Mouse (Mus musculus) lung, embryonic 16.5 days (tissue): ENCODE measurements around the gene Fam120b. TPM values are rescaled to one million over a fixed set of nuclear protein-coding genes. Genes with fewer than 3 reads are reported as not detected.

Experiments used
- ATAC-seq: fragments of 200-750 bp; cut with Nextera tagmentation; 2 replicates; pipeline ENCODE4 v1.8.0; 2017; ENCODE audit warnings: low read depth, mild to moderate bottlenecking, moderate library complexity
- H3K27ac ChIP-seq: fragments of 300-500 bp; sonication (generic); 2 replicates; pipeline ENCODE4 v1.5.1; 2014; ENCODE audit warnings: mild to moderate bottlenecking, control low read depth, low read length
- H3K27me3 ChIP-seq: fragments of 300-500 bp; sonication (generic); 2 replicates; pipeline ENCODE4 v1.6.1; 2014; ENCODE audit warnings: low read depth, low read length, mixed read lengths; ENCODE audit not compliant: control insufficient read depth, insufficient read depth
- H3K36me3 ChIP-seq: fragments of 300-500 bp; sonication (generic); 2 replicates; pipeline ENCODE4 v1.6.1; 2014; ENCODE audit warnings: low read length; ENCODE audit not compliant: control insufficient read depth, insufficient read depth
- H3K4me1 ChIP-seq: fragments of 300-500 bp; sonication (generic); replicated peaks from 2 replicates; pipeline ENCODE4 v1.6.1; 2014; ENCODE audit warnings: low read length, mixed read lengths; ENCODE audit not compliant: control insufficient read depth, insufficient read depth
- H3K4me2 ChIP-seq: fragments of 300-500 bp; sonication (generic); 2 replicates; pipeline ENCODE4 v1.6.1; 2014; ENCODE audit warnings: low read depth, low read length, control low read depth
- H3K4me3 ChIP-seq: fragments of 300-500 bp; sonication (generic); 2 replicates; pipeline ENCODE4 v1.5.1; 2014; ENCODE audit warnings: mild to moderate bottlenecking, low read length, control low read depth
- H3K9ac ChIP-seq: fragments of 300-500 bp; sonication (generic); 2 replicates; pipeline ENCODE4 v1.6.1; 2014; ENCODE audit warnings: low read length, control low read depth
- H3K9me3 ChIP-seq: fragments of 300-500 bp; sonication (generic); 2 replicates; pipeline ENCODE4 v1.6.1; 2016; ENCODE audit warnings: low read length; ENCODE audit not compliant: control insufficient read depth
- WGBS: fragments of 180-500 bp; shearing (Covaris S2); extraction: QIAGEN DNeasy Blood & Tissue Kit; methylation state at CpG from one replicate; pipeline ENCODE4 v1.1.7; 2014; 5-methylcytosine and 5-hydroxymethylcytosine counted together
- polyA plus RNA-seq: library from polyadenylated mRNA; unstranded; fragments of >200 nt; fragmentation: Nextera tagmentation; extraction: Ambion mirVana; gene quantifications from 2 replicates; pipeline ENCODE4 v1.2.1, GENCODE M21; 2015

The Fam120b gene
- polyA plus RNA-seq, 1 experiment from 2014 or later = 26.1 TPM

GRCm38 (mm10) chr17:15401716-15402115 lies 5.7 kb downstream of the Fam120b start:
- H3K27me3 ChIP-seq = no peaks in the 10 kb centered on the region
- H3K4me3 ChIP-seq = no peak overlapping the region
- ATAC-seq = no peak
- H3K9ac ChIP-seq = no peak overlapping the region
- 97% methylated on average over 17 of the region's 17 CpGs for WGBS
- H3K27ac ChIP-seq = no peak overlapping the region
- H3K36me3 ChIP-seq = peaks cover 22% of the 10 kb centered on the region
- H3K9me3 ChIP-seq = no peaks in the 10 kb centered on the region
- no peak overlapping the region for H3K4me2 ChIP-seq
- peaks cover 8% of the 10 kb centered on the region for H3K4me1 ChIP-seq

GRCm38 (mm10) chr17:15406576-15406975 lies 10.6 kb downstream of the Fam120b start:
- Histone ChIP-seq H3K4me3 (no peak overlapping the region), H3K9ac (no peak overlapping the region), H3K27ac (no peak overlapping the region), H3K27me3 (no peaks in the 10 kb centered on the region), H3K36me3 (peaks cover 39% of the 10 kb centered on the region), H3K9me3 (no peaks in the 10 kb centered on the region), H3K4me1 (no peaks in the 10 kb centered on the region), H3K4me2 (no peak overlapping the region)
- WGBS = 65% methylated on average over 2 of the region's 2 CpGs
- no peak for ATAC-seq

- no peaks in the 10 kb centered on the region for H3K9me3 ChIP-seq
- ATAC-seq = no peak
- no peaks in the 10 kb centered on the region for H3K27me3 ChIP-seq
- no peak overlapping the region for H3K9ac ChIP-seq
- no peak overlapping the region for H3K4me3 ChIP-seq
- no peak overlapping the region for H3K4me2 ChIP-seq
- H3K36me3 ChIP-seq = peaks cover 20% of the 10 kb centered on the region
- WGBS = 88% methylated on average over 10 of the region's 10 CpGs
- no peak overlapping the region for H3K27ac ChIP-seq
- no peaks in the 10 kb centered on the region for H3K4me1 ChIP-seq
Measured at GRCm38 (mm10) chr17:15409261-15409660, 13.3 kb downstream of the Fam120b start.

- no peak for ATAC-seq
- Histone ChIP-seq H3K4me2 (no peak overlapping the region), H3K9me3 (no peaks in the 10 kb centered on the region), H3K27ac (no peak overlapping the region), H3K4me1 (no peaks in the 10 kb centered on the region), H3K9ac (no peak overlapping the region), H3K4me3 (no peak overlapping the region), H3K27me3 (no peaks in the 10 kb centered on the region), H3K36me3 (peaks cover 17% of the 10 kb centered on the region)
- 81% methylated on average over 1 of the region's 1 CpGs for WGBS
Measured at GRCm38 (mm10) chr17:15410861-15411260, 14.9 kb downstream of the Fam120b start.

- no peak for ATAC-seq
- 89% methylated on average over 12 of the region's 12 CpGs for WGBS
- no peak overlapping the region for H3K4me3 ChIP-seq
- H3K27ac ChIP-seq = no peak overlapping the region
- H3K9ac ChIP-seq = no peak overlapping the region
- H3K36me3 ChIP-seq = peaks cover 11% of the 10 kb centered on the region
- H3K9me3 ChIP-seq = no peaks in the 10 kb centered on the region
- H3K4me1 ChIP-seq = no peaks in the 10 kb centered on the region
- H3K27me3 ChIP-seq = no peaks in the 10 kb centered on the region
- no peak overlapping the region for H3K4me2 ChIP-seq
Measured at GRCm38 (mm10) chr17:15416596-15417215, 20.7 kb downstream of the Fam120b start.

GRCm38 (mm10) chr17:15419534-15419933 lies 23.5 kb downstream of the Fam120b start:
- H3K27ac ChIP-seq = no peak overlapping the region
- WGBS = 79% methylated on average over 8 of the region's 8 CpGs
- no peaks in the 10 kb centered on the region for H3K9me3 ChIP-seq
- peaks cover 34% of the 10 kb centered on the region for H3K36me3 ChIP-seq
- no peak overlapping the region for H3K4me3 ChIP-seq
- ATAC-seq = no peak
- 0 out of 2 replicates have a peak, but pooled peaks cover 2% of the 10 kb centered on the region for H3K4me1 ChIP-seq
- no peak overlapping the region for H3K9ac ChIP-seq
- no peaks in the 10 kb centered on the region for H3K27me3 ChIP-seq
- no peak overlapping the region for H3K4me2 ChIP-seq

DNA sequence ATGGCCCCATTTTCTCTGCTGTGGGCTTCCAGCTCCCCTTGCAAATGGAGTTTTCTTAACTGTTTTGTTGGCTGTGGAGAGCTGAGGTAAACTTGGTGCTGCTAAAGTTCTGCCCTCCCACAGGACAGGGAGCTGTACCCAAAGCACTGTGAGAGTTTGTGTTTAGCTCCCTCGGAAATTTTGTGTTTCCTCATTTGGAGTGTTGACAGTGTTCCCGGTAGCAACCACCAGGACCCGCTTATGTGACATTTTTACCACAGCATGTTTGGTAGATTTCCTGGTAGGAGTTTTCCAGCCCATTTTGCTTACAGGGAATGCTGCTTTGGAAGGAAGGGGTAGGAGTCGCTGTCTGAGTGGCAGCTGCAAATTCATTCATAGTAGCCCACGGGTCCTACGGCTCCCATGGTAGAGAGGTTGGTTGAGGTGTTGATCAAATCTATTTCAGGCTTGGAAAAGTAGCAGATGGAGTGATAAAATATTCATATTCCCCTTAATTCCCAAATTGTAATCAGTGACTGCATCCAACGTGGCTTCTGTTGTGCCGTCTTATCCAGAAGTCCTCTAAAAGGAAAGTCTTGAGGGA lies 24.1 kb downstream of the Fam120b start:
- 0 out of 2 replicates have a peak, but pooled peaks cover 2% of the 10 kb centered on the region for H3K4me1 ChIP-seq
- no peak overlapping the region for H3K27ac ChIP-seq
- no peaks in the 10 kb centered on the region for H3K27me3 ChIP-seq
- no peak overlapping the region for H3K9ac ChIP-seq
- no peak for ATAC-seq
- H3K9me3 ChIP-seq = no peaks in the 10 kb centered on the region
- peaks cover 38% of the 10 kb centered on the region for H3K36me3 ChIP-seq
- H3K4me2 ChIP-seq = no peak overlapping the region
- WGBS = 84% methylated on average over 8 of the region's 8 CpGs
- no peak overlapping the region for H3K4me3 ChIP-seq

- WGBS = 96% methylated on average over 6 of the region's 6 CpGs
- Histone ChIP-seq H3K27me3 (no peaks in the 10 kb centered on the region), H3K4me2 (no peak overlapping the region), H3K4me3 (no peak overlapping the region), H3K4me1 (0 out of 2 replicates have a peak, but pooled peaks cover 2% of the 10 kb centered on the region), H3K36me3 (peaks cover 38% of the 10 kb centered on the region), H3K9ac (no peak overlapping the region), H3K9me3 (no peaks in the 10 kb centered on the region), H3K27ac (no peak overlapping the region)
- no peak for ATAC-seq
Measured at GRCm38 (mm10) chr17:15421446-15421845, 25.4 kb downstream of the Fam120b start.

DNA sequence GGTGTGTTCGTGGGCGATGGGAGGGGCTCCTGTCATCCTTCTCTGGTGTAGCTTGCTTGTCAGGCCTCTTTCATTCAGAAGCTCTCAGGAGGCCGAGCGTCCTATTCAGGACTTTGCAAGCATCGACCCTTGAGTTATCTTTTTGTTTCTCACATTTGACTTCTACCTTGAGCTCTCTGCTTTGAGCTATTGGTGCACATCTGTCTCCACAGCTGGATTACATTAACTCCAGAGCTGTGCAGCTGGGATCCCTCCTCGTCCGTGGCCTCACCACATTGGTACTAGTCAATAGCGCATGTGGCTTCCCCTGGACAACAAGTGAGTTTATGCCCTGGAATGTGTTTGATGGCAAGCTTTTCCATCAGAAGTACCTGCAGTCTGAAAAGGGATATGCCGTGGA lies 26.7 kb downstream of the Fam120b start:
- no peaks in the 10 kb centered on the region for H3K27me3 ChIP-seq
- H3K4me2 ChIP-seq = no peak overlapping the region
- ATAC-seq = no peak
- 94% methylated on average over 9 of the region's 9 CpGs for whole genome bisulfite sequencing
- H3K9me3 ChIP-seq = no peaks in the 10 kb centered on the region
- H3K27ac ChIP-seq = no peak overlapping the region
- peaks cover 39% of the 10 kb centered on the region for H3K36me3 ChIP-seq
- no peak overlapping the region for H3K4me3 ChIP-seq
- 0 out of 2 replicates have a peak, but pooled peaks cover 2% of the 10 kb centered on the region for H3K4me1 ChIP-seq
- no peak overlapping the region for H3K9ac ChIP-seq
